Mouse (Mus musculus) CH12F3 (cell line): ENCODE results near the gene Specc1l.

Experiments used
- in situ Hi-C: fragments of 300-500 bp; cut with MboI; formaldehyde crosslinking; loops from 2 replicates; pipeline ENCODE4 v1.14.3; 2020; ENCODE audit warnings: low sequenced_read_pairs

Gene Specc1l

GRCm38 (mm10) chr10:75222611-75222998 lies 10.7 kb downstream of the Specc1l start:
- in situ Hi-C loops: no loop called here

- in situ Hi-C loops: no loop called here
These were observed 12.3 kb downstream of the Specc1l start for GRCm38 (mm10) chr10:75224154-75224553.

- in situ Hi-C loops: no loop called here
These were observed 12.8 kb downstream of the Specc1l start for GRCm38 (mm10) chr10:75224630-75225029.

- in situ Hi-C loops: no loop called here
These were observed 15.5 kb downstream of the Specc1l start for GRCm38 (mm10) chr10:75227381-75227780.

GRCm38 (mm10) chr10:75230572-75230971 lies 18.7 kb downstream of the Specc1l start:
- in situ Hi-C loops: no loop called here

- in situ Hi-C loops: no loop called here
These were observed 20.0 kb downstream of the Specc1l start for GRCm38 (mm10) chr10:75231876-75232275.

GRCm38 (mm10) chr10:75232612-75233155 lies 20.8 kb downstream of the Specc1l start:
- in situ Hi-C loops: no loop called here

GRCm38 (mm10) chr10:75233489-75233888 lies 21.6 kb downstream of the Specc1l start:
- in situ Hi-C loops: no loop called here

GRCm38 (mm10) chr10:75235726-75236125 lies 23.9 kb downstream of the Specc1l start:
- in situ Hi-C loops: no loop called here

- in situ Hi-C loops: no loop called here
These were observed 24.3 kb downstream of the Specc1l start for GRCm38 (mm10) chr10:75236156-75236555.

- in situ Hi-C loops: no loop called here
These were observed 25.3 kb downstream of the Specc1l start for GRCm38 (mm10) chr10:75237166-75237565.

GRCm38 (mm10) chr10:75240583-75241250 lies 28.8 kb downstream of the Specc1l start:
- in situ Hi-C loops: no loop called here

GRCm38 (mm10) chr10:75245806-75246205 lies 33.9 kb downstream of the Specc1l start:
- in situ Hi-C loops: loop anchor here (5.0 kb wide), 1 partner anchor 64 kb away; no protein-coding TSS in a partner anchor

GRCm38 (mm10) chr10:75246331-75246730 lies 34.5 kb downstream of the Specc1l start:
- in situ Hi-C loops: loop anchor here (5.0 kb wide), 1 partner anchor 64 kb away; no protein-coding TSS in a partner anchor

- in situ Hi-C loops: no loop called here
These were observed 39.1 kb downstream of the Specc1l start for GRCm38 (mm10) chr10:75251011-75251410.

GRCm38 (mm10) chr10:75252301-75253022 lies 40.6 kb downstream of the Specc1l start:
- in situ Hi-C loops: no loop called here

GRCm38 (mm10) chr10:75255091-75255490 lies 43.2 kb downstream of the Specc1l start:
- in situ Hi-C loops: no loop called here

- in situ Hi-C loops: no loop called here
These were observed 45.5 kb downstream of the Specc1l start for GRCm38 (mm10) chr10:75257401-75257800.

- in situ Hi-C loops: no loop called here
These were observed 46.4 kb downstream of the Specc1l start for GRCm38 (mm10) chr10:75258241-75258640.

- in situ Hi-C loops: loop anchor here (10.0 kb wide), 1 partner anchor 174 kb away; no protein-coding TSS in a partner anchor
These were observed 49.4 kb downstream of the Specc1l start for GRCm38 (mm10) chr10:75261268-75261667.

GRCm38 (mm10) chr10:75264993-75265555 lies 53.2 kb downstream of the Specc1l start:
- in situ Hi-C loops: loop anchor here (10.0 kb wide), 1 partner anchor 170 kb away; no protein-coding TSS in a partner anchor
